Mouse (Mus musculus): Measurements from ENCODE around the gene Pitpnc1. TPM values are rescaled to one million over a fixed set of nuclear protein-coding genes. Genes with fewer than 3 reads are reported as not detected.

The Pitpnc1 gene
- polyA plus RNA-seq, 1 experiment from 2014 or later = 5.0 TPM

GRCm38 (mm10) chr11:107215111-107215510 is 255.4 kb downstream of the Pitpnc1 start:
- Histone ChIP-seq H3K4me2 (replicated peaks; ENCODE audit: low read depth) (no peak overlapping the region), H3K4me1 (replicated peaks; ENCODE audit: control insufficient read depth, insufficient read depth) (no peaks in the 10 kb centered on the region), H3K27me3 (ENCODE audit: control insufficient read depth, insufficient read depth, low read length) (no peaks in the 10 kb centered on the region), H3K36me3 (ENCODE audit: control insufficient read depth, insufficient read depth, low read length) (no peaks in the 10 kb centered on the region), H3K27ac (replicated peaks) (no peak overlapping the region), H3K4me3 (ENCODE audit: low read depth, low read length) (no peak overlapping the region), H3K9me3 (ENCODE audit: control insufficient read depth, low read length) (no peaks in the 10 kb centered on the region), H3K9ac (ENCODE audit: low read length) (no peak overlapping the region)
- DNase-seq (ENCODE audit: low spot score) (no peak), ATAC-seq (ENCODE audit: low FRiP score, low TSS enrichment) (no peak)
- TF ChIP-seq EP300 (optimal IDR thresholded peaks at IDR 0.05) (no peak), CTCF (IDR thresholded peaks at IDR 0.05; ENCODE audit: low read depth) (no peak)
- WGBS = 84% methylated on average over 9 of the region's 9 CpGs

- H3K27me3 ChIP-seq (ENCODE audit: control insufficient read depth, insufficient read depth, low read length) = no peaks in the 10 kb centered on the region
- H3K9me3 ChIP-seq (ENCODE audit: control insufficient read depth, low read length) = no peaks in the 10 kb centered on the region
- no peak overlapping the region for H3K27ac ChIP-seq (replicated peaks)
- TF ChIP-seq EP300 (optimal IDR thresholded peaks at IDR 0.05) = no peak
- TF ChIP-seq CTCF (IDR thresholded peaks at IDR 0.05; ENCODE audit: low read depth) = peak; percentile 71
- DNase-seq (ENCODE audit: low spot score) (no peak), ATAC-seq (ENCODE audit: low FRiP score, low TSS enrichment) (no peak)
- H3K36me3 ChIP-seq (ENCODE audit: control insufficient read depth, insufficient read depth, low read length) = no peaks in the 10 kb centered on the region
- no peak overlapping the region for H3K4me2 ChIP-seq (replicated peaks; ENCODE audit: low read depth)
- no peak overlapping the region for H3K4me3 ChIP-seq (ENCODE audit: low read depth, low read length)
- WGBS = 73% methylated on average over 5 of the region's 5 CpGs
- H3K4me1 ChIP-seq (replicated peaks; ENCODE audit: control insufficient read depth, insufficient read depth) = no peaks in the 10 kb centered on the region
- no peak overlapping the region for H3K9ac ChIP-seq (ENCODE audit: low read length)
Measured at GRCm38 (mm10) chr11:107213745-107214144, 256.8 kb downstream of the Pitpnc1 start.

- Histone ChIP-seq H3K9ac (ENCODE audit: low read length) (no peak overlapping the region), H3K4me3 (ENCODE audit: low read depth, low read length) (no peak overlapping the region), H3K36me3 (ENCODE audit: control insufficient read depth, insufficient read depth, low read length) (no peaks in the 10 kb centered on the region), H3K27me3 (ENCODE audit: control insufficient read depth, insufficient read depth, low read length) (no peaks in the 10 kb centered on the region), H3K4me2 (replicated peaks; ENCODE audit: low read depth) (no peak overlapping the region), H3K9me3 (ENCODE audit: control insufficient read depth, low read length) (no peaks in the 10 kb centered on the region), H3K4me1 (replicated peaks; ENCODE audit: control insufficient read depth, insufficient read depth) (no peaks in the 10 kb centered on the region), H3K27ac (replicated peaks) (no peak overlapping the region)
- DNase-seq (ENCODE audit: low spot score) (no peak), ATAC-seq (ENCODE audit: low FRiP score, low TSS enrichment) (no peak)
- 80% methylated on average over 13 of the region's 13 CpGs for WGBS
- TF ChIP-seq EP300 (optimal IDR thresholded peaks at IDR 0.05) (no peak), CTCF (IDR thresholded peaks at IDR 0.05; ENCODE audit: low read depth) (no peak)
Measured at GRCm38 (mm10) chr11:107209818-107210217, 260.7 kb downstream of the Pitpnc1 start.

GRCm38 (mm10) chr11:107201773-107202172 is 268.7 kb downstream of the Pitpnc1 start:
- 86% methylated on average over 11 of the region's 11 CpGs for WGBS
- H3K4me1 ChIP-seq (replicated peaks; ENCODE audit: control insufficient read depth, insufficient read depth) = no peaks in the 10 kb centered on the region
- no peak overlapping the region for H3K27ac ChIP-seq (replicated peaks)
- H3K36me3 ChIP-seq (ENCODE audit: control insufficient read depth, insufficient read depth, low read length) = no peaks in the 10 kb centered on the region
- TF ChIP-seq CTCF (IDR thresholded peaks at IDR 0.05; ENCODE audit: low read depth) (no peak), EP300 (optimal IDR thresholded peaks at IDR 0.05) (no peak)
- DNase-seq (ENCODE audit: low spot score) (no peak), ATAC-seq (ENCODE audit: low FRiP score, low TSS enrichment) (no peak)
- H3K9ac ChIP-seq (ENCODE audit: low read length) = no peak overlapping the region
- H3K4me3 ChIP-seq (ENCODE audit: low read depth, low read length) = no peak overlapping the region
- no peaks in the 10 kb centered on the region for H3K9me3 ChIP-seq (ENCODE audit: control insufficient read depth, low read length)
- H3K27me3 ChIP-seq (ENCODE audit: control insufficient read depth, insufficient read depth, low read length) = no peaks in the 10 kb centered on the region
- H3K4me2 ChIP-seq (replicated peaks; ENCODE audit: low read depth) = no peak overlapping the region

- DNase-seq (ENCODE audit: low spot score) (no peak), ATAC-seq (ENCODE audit: low FRiP score, low TSS enrichment) (no peak)
- H3K36me3 ChIP-seq (ENCODE audit: control insufficient read depth, insufficient read depth, low read length) = no peaks in the 10 kb centered on the region
- H3K4me1 ChIP-seq (replicated peaks; ENCODE audit: control insufficient read depth, insufficient read depth) = no peaks in the 10 kb centered on the region
- H3K9ac ChIP-seq (ENCODE audit: low read length) = no peak overlapping the region
- 82% methylated on average over 5 of the region's 5 CpGs for WGBS
- H3K9me3 ChIP-seq (ENCODE audit: control insufficient read depth, low read length) = no peaks in the 10 kb centered on the region
- H3K27ac ChIP-seq (replicated peaks) = no peak overlapping the region
- no peak for TF ChIP-seq EP300 (optimal IDR thresholded peaks at IDR 0.05)
- TF ChIP-seq CTCF (IDR thresholded peaks at IDR 0.05; ENCODE audit: low read depth) = no peak
- no peak overlapping the region for H3K4me3 ChIP-seq (ENCODE audit: low read depth, low read length)
- H3K27me3 ChIP-seq (ENCODE audit: control insufficient read depth, insufficient read depth, low read length) = no peaks in the 10 kb centered on the region
- H3K4me2 ChIP-seq (replicated peaks; ENCODE audit: low read depth) = no peak overlapping the region
Measured at GRCm38 (mm10) chr11:107199281-107199680, 271.2 kb downstream of the Pitpnc1 start.

GRCm38 (mm10) chr11:107195334-107195733 is 275.2 kb downstream of the Pitpnc1 start:
- DNase-seq (ENCODE audit: low spot score) = no peak
- Histone ChIP-seq H3K4me2 (replicated peaks; ENCODE audit: low read depth) (no peak overlapping the region), H3K27ac (replicated peaks) (no peak overlapping the region), H3K4me1 (replicated peaks; ENCODE audit: control insufficient read depth, insufficient read depth) (no peaks in the 10 kb centered on the region), H3K4me3 (ENCODE audit: low read depth, low read length) (no peak overlapping the region), H3K27me3 (ENCODE audit: control insufficient read depth, insufficient read depth, low read length) (no peaks in the 10 kb centered on the region), H3K36me3 (ENCODE audit: control insufficient read depth, insufficient read depth, low read length) (no peaks in the 10 kb centered on the region), H3K9ac (ENCODE audit: low read length) (no peak overlapping the region), H3K9me3 (ENCODE audit: control insufficient read depth, low read length) (no peaks in the 10 kb centered on the region)
- no peak for ATAC-seq (ENCODE audit: low FRiP score, low TSS enrichment)
- WGBS = 63% methylated on average over 2 of the region's 2 CpGs
- TF ChIP-seq EP300 (optimal IDR thresholded peaks at IDR 0.05) = no peak
- TF ChIP-seq CTCF (IDR thresholded peaks at IDR 0.05; ENCODE audit: low read depth) = no peak

All from stomach, postnatal 0 days (tissue).